Mouse (Mus musculus) ES-Bruce4 (cell line): ENCODE data around the gene Syt6. TPM values are rescaled to one million over a fixed set of nuclear protein-coding genes. Genes with fewer than 3 reads are reported as not detected.
"Not testable (repeated sequence)": the region's sequence is repeated elsewhere in the genome, so short reads cannot be mapped to it uniquely, and the experiment has no call there.

Experiments used
- H3K27ac ChIP-seq: 2 replicates; pipeline ENCODE4 v1.5.1; 2012; ENCODE audit warnings: low read length, inconsistent platforms; ENCODE audit not compliant: insufficient read depth
- H3K27me3 ChIP-seq: 2 replicates; pipeline ENCODE4 v1.6.1; 2012; ENCODE audit warnings: mild to moderate bottlenecking, low read length, inconsistent platforms; ENCODE audit not compliant: control insufficient read depth, poor library complexity, insufficient read depth, severe bottlenecking
- H3K36me3 ChIP-seq: 2 replicates; pipeline ENCODE4 v1.6.1; 2012; ENCODE audit warnings: inconsistent platforms, mild to moderate bottlenecking, low read length, moderate library complexity; ENCODE audit not compliant: control insufficient read depth, poor library complexity, insufficient read depth, severe bottlenecking
- H3K4me1 ChIP-seq: one replicate; pipeline ENCODE4 v1.8.1; 2011; ENCODE audit warnings: low read length; ENCODE audit not compliant: control insufficient read depth, insufficient read depth
- H3K4me3 ChIP-seq: 2 replicates; pipeline ENCODE4 v1.5.1; 2011; ENCODE audit warnings: low read depth, mild to moderate bottlenecking, low read length
- H3K9ac ChIP-seq: 2 replicates; pipeline ENCODE4 v1.6.1; 2012; ENCODE audit warnings: low read depth, mild to moderate bottlenecking, inconsistent platforms; ENCODE audit not compliant: poor library complexity, severe bottlenecking
- H3K9me3 ChIP-seq: replicated peaks from 2 replicates; pipeline ENCODE4 v1.6.1; 2012; ENCODE audit warnings: mild to moderate bottlenecking, low read length, inconsistent platforms; ENCODE audit not compliant: control insufficient read depth, poor library complexity, insufficient read depth, severe bottlenecking
- CTCF ChIP-seq: IDR thresholded peaks from one replicate; pipeline ENCODE4 v1.8.1; 2011; ENCODE audit warnings: low read depth, low read length
- EP300 ChIP-seq: IDR thresholded peaks from 2 replicates; pipeline ENCODE4 v1.6.1; 2011; ENCODE audit warnings: low read depth, low read length; ENCODE audit not compliant: insufficient read depth
- POLR2A ChIP-seq: IDR thresholded peaks from one replicate; pipeline ENCODE4 v1.8.1; 2011; ENCODE audit warnings: low read length; ENCODE audit not compliant: insufficient read depth
- polyA plus RNA-seq: library from polyadenylated mRNA; stranded (reverse); fragments of >200 nt; gene quantifications from 2 replicates; pipeline ENCODE4 v1.2.4, GENCODE M21; 2011; ENCODE audit warnings: low read depth; ENCODE audit not compliant: missing spikeins, insufficient read depth, insufficient read length

The Syt6 gene
- polyA plus RNA-seq, 1 experiment = not detected

- Histone ChIP-seq H3K36me3 (no peaks in the 10 kb centered on the region), H3K9ac (no peak overlapping the region), H3K27ac (no peak overlapping the region), H3K4me1 (no peaks in the 10 kb centered on the region), H3K4me3 (no peak overlapping the region), H3K9me3 (no peaks in the 10 kb centered on the region), H3K27me3 (no peaks in the 10 kb centered on the region)
- no peak for TF ChIP-seq EP300
- no peak for TF ChIP-seq CTCF
- no peak for TF ChIP-seq POLR2A
Measured at GRCm38 (mm10) chr3:103633124-103633523, 58.1 kb downstream of the Syt6 start.

- H3K4me3 ChIP-seq = no peak overlapping the region
- TF ChIP-seq POLR2A = no peak
- TF ChIP-seq EP300 = no peak
- no peak for TF ChIP-seq CTCF
Measured at GRCm38 (mm10) chr3:103633831-103634230, 58.8 kb downstream of the Syt6 start.

GRCm38 (mm10) chr3:103634256-103634655 lies 59.2 kb downstream of the Syt6 start:
- TF ChIP-seq EP300 (no peak), POLR2A (no peak), CTCF (no peak)
- no peaks in the 10 kb centered on the region for H3K9me3 ChIP-seq
- H3K4me3 ChIP-seq = no peak overlapping the region
- H3K27ac ChIP-seq = no peak overlapping the region
- no peaks in the 10 kb centered on the region for H3K4me1 ChIP-seq
- H3K9ac ChIP-seq = no peak overlapping the region
- no peaks in the 10 kb centered on the region for H3K36me3 ChIP-seq
- H3K27me3 ChIP-seq = no peaks in the 10 kb centered on the region

More at GRCm38 (mm10) chr3:103633831-103634230, 58.8 kb downstream of the Syt6 start:
- H3K36me3 ChIP-seq = no peaks in the 10 kb centered on the region
- no peak overlapping the region for H3K9ac ChIP-seq
- H3K4me1 ChIP-seq = no peaks in the 10 kb centered on the region
- H3K9me3 ChIP-seq = no peaks in the 10 kb centered on the region
- no peak overlapping the region for H3K27ac ChIP-seq
- H3K27me3 ChIP-seq = no peaks in the 10 kb centered on the region

- Histone ChIP-seq H3K9ac (no peak overlapping the region), H3K27ac (no peak overlapping the region), H3K4me1 (no peaks in the 10 kb centered on the region), H3K4me3 (no peak overlapping the region), H3K27me3 (no peaks in the 10 kb centered on the region), H3K36me3 (no peaks in the 10 kb centered on the region), H3K9me3 (no peaks in the 10 kb centered on the region)
- no peak for TF ChIP-seq CTCF
- no peak for TF ChIP-seq EP300
- no peak for TF ChIP-seq POLR2A
Measured at GRCm38 (mm10) chr3:103637641-103638040, 62.6 kb downstream of the Syt6 start.

- TF ChIP-seq POLR2A = no peak
- H3K9me3 ChIP-seq = no peaks in the 10 kb centered on the region
- no peak overlapping the region for H3K9ac ChIP-seq
- H3K4me1 ChIP-seq = no peaks in the 10 kb centered on the region
- no peaks in the 10 kb centered on the region for H3K36me3 ChIP-seq
- H3K27me3 ChIP-seq = no peaks in the 10 kb centered on the region
- no peak overlapping the region for H3K4me3 ChIP-seq
- no peak overlapping the region for H3K27ac ChIP-seq
Measured at GRCm38 (mm10) chr3:103640226-103640803, 65.3 kb downstream of the Syt6 start.

- H3K36me3 ChIP-seq = no peaks in the 10 kb centered on the region
- no peak overlapping the region for H3K9ac ChIP-seq
- no peak overlapping the region for H3K4me3 ChIP-seq
- TF ChIP-seq CTCF (no peak), POLR2A (no peak), EP300 (no peak)
- H3K4me1 ChIP-seq = no peaks in the 10 kb centered on the region
- no peaks in the 10 kb centered on the region for H3K9me3 ChIP-seq
- H3K27me3 ChIP-seq = no peaks in the 10 kb centered on the region
- H3K27ac ChIP-seq = no peak overlapping the region
Measured at GRCm38 (mm10) chr3:103641301-103641700, 66.3 kb downstream of the Syt6 start.

GRCm38 (mm10) chr3:103645968-103646367 lies 70.9 kb downstream of the Syt6 start, which contains the start of gene Atg4a-ps:
Gene Atg4a-ps (minus strand): TSS chr3:103646068.
- H3K4me1 ChIP-seq, H3K27me3 ChIP-seq, H3K9ac ChIP-seq: not testable (repeated sequence)

More at GRCm38 (mm10) chr3:103645968-103646367, 70.9 kb downstream of the Syt6 start, which contains the start of gene Atg4a-ps:
- H3K27ac ChIP-seq, H3K36me3 ChIP-seq, H3K4me3 ChIP-seq: not testable (repeated sequence)
- peaks cover 14% of the 10 kb centered on the region for H3K9me3 ChIP-seq
